Mouse (Mus musculus): ENCODE data around the gene Ryr2.

Gene Ryr2

DNA sequence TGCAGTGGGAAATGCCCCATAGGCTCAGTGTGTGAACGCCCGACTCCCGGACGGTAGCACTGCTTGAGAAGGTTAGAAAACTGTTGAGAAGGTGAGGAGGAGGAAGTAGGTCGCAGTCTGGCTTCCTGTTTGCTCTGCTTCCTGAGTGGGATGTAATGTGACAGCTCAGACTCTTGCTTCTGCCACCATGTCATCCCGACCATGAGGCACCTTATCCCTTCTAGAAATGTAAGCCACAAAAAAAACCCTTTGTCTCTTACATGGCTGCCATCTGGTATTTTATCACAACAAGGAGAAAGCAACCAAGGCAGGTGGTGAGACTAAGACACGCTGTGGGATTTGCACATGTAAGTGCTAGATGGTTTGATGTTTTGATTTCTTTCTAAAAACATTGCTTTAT is 12.2 kb downstream of the Ryr2 start:
- DNase-seq (ENCODE audit: low spot score in 2 of 2): no peak

DNA sequence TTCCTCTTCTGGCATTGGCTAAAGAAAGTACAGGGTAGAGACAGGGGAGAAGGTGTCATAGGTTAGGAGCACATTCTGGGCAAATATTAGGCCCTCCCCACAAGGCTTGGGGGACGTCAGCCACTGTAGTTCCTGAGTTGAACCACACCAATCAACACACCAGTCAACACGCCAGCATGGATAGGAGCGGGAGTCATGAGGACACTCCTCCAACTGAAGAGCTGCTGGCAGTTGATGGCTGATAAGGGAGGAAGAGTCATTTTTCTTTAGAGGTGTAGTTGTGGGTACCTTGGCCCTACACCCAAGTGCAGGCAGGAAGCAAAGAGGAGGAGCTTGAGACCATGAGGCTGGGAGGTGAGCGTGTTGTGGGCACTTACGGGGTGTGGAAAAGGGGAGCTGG is 13.6 kb downstream of the Ryr2 start:
- no peak for DNase-seq (ENCODE audit: low spot score in 2 of 2)

DNA sequence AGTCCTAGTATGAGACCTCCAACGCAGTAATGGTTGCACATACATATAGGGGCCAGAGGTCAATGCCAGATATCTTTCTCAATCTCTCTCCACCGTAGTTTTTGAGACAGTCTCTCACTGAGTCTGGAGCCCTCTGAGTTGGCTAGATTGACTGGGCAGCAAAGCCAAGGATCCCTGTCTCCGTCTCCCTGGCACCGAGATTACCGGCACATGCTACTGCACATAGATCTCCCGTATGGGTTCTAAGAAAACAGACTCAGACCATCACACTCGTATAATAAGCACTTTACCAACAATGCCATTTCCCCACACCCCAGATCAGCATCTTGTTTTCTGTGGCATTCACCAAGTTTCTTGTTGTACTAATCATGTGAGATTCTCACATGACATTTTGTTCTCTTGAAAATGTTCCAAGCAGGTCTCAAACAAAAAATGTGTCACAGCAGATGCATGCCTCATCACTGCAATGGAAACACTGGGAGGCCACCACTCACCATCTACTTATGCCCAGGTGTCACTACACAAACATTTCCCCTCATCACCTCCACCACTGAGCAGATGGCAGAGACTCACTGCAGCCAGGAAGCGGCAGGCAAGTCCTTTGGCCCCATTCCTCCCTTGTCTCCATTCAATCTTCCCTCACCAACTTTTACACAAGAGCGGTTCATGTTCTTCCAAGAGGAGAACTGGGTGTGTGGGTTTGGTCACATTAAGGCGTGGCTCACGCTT is 14.2 kb downstream of the Ryr2 start:
- DNase-seq (ENCODE audit: low spot score in 2 of 2): no peak

DNA sequence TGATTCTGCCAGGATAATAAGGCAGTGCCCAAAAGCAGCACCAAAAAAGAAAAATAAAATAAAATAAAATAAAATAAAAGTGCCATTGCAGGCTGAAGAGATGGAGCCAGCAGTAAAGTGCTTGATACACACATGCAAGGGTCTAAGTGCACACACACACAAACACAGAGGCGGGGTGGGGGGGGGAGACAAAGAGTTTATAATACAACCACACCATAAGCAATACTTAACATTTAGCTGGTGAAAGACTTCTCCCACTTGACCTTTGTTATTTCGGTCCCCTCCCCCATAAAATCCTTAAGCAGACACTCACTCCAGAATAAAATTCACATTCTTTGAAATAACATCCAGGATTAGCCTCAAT is 22.7 kb downstream of the Ryr2 start:
- no peak for DNase-seq (ENCODE audit: low spot score in 2 of 2)

DNA sequence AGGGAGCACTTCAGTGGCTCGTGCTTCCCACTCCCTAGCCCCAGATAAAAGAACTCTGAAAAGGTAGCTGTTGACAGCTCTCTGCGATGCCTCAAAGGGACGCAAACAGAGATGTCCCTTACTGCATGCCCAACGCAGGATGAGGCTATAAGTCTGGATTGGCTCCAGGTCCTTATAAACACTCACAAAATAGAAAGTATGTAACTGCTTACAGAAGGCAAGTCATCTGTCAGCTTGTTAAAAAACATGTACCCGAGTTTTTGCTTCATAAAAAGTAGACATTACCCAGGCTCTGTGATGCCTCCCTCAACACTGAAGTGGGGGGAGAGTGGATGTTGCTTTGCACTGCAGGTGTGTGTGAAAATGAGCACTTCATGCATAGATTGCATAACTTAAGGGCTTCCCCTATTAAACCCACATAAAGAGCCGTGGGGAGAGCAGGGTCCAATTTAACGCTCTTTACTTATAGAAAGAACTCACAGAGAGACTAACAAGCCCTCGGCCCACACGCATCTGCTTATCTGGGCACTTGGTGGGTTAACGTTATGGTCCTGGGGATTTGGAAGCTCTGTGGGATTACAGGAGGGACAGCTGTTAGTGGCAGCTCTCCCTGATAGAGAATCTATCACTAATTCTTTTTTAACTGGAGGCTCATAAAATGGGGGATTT is 23.2 kb downstream of the Ryr2 start:
- no peak for DNase-seq (ENCODE audit: low spot score in 2 of 2)

DNA sequence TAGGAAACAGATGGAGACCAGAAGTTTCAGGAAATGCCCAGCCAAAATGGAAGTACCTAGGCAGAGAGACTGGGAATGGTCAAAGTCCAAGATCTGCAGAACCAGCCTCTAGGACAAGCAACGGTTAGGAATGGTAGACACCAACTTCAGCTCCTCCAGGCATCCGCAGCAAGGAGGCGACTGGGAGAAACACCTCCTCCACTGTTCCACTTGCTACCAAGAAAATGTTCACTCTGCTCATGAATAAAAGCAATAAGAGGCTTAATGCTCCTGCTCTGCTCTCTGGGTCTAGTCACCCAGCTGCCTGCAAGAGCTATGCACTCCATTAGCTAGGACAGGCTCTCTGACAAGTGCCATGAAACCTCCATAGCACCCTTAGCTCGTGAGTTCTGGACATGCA is 26.2 kb downstream of the Ryr2 start:
- DNase-seq (ENCODE audit: low spot score in 2 of 2): no peak

DNA sequence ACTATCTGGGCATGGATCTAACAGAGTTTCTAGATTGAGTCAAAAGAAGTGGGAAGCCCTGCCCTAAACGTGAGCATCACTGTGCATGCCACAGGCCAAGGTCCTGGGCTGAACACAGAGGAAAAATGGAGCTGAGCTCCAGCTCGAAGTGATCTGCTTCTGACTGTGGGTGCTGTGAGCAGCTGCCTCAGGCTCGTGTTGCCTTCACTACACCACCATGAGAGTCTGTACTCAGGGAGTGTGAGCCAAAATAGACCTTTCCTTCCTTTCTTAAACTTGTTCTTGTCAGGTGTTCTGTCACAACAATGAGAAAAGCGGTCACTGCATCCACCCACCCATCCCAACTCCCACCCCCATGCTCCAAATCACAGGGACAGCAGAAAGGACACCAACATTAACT is 27.2 kb downstream of the Ryr2 start:
- no peak for DNase-seq (ENCODE audit: low spot score in 2 of 2)

DNA sequence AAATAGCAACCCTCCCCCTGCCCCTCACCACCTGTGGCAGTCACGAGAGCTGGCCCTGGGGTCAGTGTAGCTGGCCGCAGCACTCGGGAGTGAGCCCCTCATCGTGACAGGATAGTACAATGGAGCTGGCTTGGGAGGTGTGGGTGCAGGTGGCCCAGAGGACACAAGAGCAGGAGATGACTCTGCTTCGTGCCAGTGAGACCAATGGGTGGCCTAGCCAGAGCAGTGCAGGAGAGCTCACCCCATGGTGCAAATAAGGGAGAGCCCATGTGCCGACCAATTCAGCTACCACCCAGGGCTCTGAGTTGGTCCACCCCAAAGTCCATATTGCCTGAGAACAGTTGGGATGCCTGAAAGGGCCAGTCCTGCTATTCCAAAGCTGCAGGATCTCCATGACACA is 31.8 kb downstream of the Ryr2 start:
- DNase-seq (ENCODE audit: low spot score in 2 of 2): no peak

DNA sequence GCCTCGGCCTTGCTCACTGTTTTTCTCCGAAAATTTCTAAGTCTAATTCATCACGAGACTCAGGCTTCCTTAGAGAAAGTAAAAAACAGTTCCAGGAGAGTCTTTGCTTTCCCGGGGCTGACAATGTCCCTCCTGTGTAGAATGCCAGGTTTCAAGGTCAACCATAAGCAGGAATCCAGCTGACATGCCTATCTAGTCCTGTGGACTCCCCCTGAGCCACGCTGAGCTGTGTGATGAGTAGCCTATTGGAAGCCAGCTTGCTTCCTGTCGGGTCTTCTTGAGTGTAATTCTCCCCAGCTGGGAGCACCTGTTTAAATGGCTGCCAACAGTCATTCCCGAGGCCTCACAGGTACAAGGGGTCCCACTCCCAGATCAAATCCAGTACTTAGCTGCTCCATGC is 34.2 kb downstream of the Ryr2 start:
- no peak for DNase-seq (ENCODE audit: low spot score in 2 of 2)

DNA sequence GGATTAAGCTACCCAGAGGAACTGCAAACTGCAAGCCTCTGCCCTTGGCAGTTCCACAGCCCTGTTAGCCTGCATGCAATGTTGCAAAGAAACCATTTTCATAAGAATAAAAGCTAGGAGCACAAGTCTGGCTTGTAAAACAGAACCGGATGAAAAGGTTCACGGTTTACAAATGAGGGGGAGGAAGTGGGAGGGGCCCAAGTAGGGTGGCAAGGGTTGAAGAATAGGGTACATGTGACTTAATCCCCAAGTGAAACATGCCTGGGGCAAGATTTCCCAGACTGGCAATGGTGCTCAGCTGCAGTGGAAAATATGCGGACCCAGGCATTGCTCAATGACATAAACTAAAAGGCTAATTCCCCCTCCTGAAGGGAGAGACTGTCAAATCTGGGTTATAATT is 34.6 kb downstream of the Ryr2 start:
- no peak for DNase-seq (ENCODE audit: low spot score in 2 of 2)

DNA sequence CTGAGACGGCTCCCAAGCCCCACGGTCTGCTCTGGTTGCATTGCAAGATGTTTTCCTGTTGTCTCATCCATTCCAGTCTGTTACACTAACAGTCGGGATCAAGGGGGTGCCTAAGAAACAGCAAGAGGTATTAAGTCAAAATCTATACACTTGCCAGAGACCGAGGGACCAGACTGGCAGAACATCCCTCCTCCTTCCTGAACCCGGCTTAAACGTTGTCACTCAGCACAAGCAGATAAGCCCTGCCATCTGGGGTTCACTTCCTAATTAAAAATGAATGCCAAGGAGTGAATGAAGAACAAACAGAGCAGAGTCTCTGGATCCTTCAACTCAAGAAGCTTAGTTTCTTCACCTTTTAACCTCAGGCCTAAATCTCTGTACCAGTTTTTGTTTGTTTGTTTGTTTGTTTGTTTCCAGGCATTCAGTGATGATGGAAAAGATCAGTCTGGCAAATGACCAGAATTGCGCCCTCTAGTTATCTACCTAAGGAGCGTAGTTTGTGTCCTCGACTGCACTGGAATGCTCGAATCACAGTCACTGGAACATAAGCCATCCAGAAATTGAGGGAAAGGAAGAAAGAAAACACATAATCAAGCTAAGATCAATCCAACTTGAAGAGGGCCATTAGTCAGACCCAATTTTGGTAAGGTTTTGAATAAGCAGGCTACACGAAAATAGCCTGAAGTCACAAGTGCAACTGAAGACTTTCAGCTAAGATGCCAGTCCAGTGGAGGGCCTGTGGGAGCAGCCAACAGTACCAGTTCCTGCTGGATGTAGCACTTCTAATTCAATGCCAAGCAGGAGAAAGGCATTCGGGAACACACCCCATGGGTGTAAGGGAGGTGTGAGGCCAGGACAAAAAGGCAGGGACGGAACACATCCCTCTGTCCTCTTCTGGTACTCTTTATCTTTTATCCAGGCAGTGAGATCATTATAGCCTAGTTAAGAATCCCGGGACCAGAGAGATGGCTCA is 36.3 kb downstream of the Ryr2 start:
- DNase-seq (ENCODE audit: low spot score in 2 of 2): no peak

DNA sequence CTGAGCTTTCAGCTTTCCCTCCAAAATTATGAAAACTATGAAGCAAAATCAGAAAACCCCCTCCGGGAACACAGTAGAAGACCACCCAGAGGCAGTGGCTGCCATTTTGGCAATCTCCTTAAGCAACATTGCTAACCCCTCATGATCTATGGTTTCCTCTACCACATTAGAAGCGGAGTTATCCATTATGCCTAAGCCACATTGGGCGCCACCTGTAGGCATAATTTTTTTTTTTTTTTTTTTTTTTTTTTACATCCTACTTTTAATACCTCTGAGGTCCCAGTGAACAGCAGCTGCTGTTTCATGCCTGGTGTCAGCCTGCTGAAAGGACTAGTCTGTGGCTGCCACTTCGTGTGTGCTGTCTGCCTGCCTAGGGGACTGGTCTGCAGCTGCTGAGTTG is 42.2 kb downstream of the Ryr2 start:
- DNase-seq (ENCODE audit: low spot score in 2 of 2): no peak

DNA sequence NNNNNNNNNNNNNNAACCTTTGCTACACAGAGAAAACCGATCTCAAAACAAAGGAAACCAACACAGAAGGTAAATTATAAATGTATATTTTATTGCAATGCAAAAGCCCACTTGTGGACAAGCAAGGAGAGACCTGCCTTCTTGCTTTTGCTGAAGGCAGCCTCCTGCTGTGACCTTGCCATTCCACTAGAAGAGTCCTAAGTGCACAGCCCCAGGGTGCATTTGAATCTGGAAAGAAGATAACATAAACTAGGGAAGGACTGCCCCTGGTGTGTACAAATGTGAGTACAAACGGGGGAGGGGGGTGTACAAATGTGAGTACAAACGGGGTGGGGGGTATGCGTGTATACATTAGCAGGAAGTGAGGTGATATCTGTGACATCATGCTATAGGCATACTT is 43.2 kb downstream of the Ryr2 start:
- DNase-seq (ENCODE audit: low spot score in 2 of 2): no peak

DNA sequence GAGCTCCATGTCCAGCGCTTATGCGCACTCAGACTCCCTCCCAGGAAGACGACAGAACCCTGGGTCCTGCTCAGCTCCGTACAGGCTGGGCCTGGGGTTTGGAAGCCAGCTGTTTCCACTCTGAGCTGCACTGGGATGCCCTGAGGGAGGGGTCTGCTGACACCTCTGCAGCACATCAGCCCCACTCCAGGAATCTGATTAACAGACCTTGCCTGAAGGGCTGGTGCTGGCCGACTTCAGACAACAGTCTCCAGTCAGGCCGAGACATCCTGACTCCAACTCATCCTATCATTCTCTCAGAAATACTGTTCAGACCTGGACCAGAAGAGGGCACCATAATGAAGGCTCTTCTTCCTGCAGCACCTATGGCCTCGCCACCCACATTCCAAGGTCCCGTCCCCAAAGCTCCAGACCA is 49.4 kb downstream of the Ryr2 start:
- no peak for DNase-seq (ENCODE audit: low spot score in 2 of 2)

DNA sequence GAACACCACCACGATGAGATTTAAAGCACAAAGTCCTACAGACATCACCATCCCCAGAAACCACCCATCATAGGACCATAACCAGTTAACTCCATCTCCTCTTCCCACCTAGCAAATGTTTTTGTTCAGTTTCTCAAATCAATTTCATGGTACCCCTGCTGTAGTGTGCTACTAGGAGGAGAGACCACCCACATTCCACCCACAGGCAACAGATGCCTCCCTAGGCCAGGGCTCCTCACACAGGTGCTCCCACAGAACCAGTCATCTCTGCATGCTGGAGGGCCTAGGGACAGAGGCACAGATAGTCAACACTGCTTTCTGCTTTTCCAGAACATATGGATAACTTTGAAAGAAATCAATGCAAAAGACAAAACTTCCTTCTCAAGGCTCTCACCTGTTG is 50.8 kb downstream of the Ryr2 start:
- DNase-seq (ENCODE audit: low spot score in 2 of 2): no peak

DNA sequence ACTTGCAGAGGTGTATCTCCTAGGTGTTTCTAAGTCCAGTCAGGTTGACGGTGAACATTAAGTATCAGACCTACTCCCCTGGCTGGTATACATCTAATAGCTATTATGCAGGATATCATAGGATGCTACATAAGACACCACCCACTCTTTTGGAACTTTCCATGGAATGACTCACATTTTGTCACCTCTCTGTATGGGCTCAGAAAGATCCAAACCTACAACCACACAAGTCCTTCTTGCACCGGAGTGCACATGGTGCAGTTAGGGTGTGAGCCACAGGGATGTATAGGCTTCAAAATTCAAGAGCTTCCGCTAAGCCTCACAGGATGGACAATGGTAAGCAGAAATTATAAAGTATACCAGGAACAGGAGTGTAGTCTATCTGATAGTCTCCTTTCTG is 52.8 kb downstream of the Ryr2 start:
- DNase-seq (ENCODE audit: low spot score in 2 of 2): no peak

DNA sequence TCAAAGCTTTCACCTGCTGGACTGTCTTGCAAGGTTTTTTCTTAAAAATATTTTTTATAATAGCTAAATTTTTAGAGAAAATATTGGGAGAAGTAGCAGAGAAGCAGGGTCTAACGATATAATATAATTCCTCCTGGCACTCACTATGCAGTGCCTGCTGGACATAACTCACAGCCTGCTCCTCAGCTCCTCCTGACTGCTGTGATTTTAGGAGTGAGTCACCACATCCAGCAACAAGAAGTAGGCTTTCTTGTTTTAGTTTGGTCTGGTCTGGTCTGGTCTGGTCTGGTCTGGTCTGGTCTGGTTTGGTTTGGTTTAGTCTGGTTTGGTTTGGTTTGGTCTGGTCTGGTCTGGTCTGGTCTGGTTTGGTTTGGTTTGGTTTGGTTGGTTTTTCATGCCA is 55.9 kb downstream of the Ryr2 start:
- no peak for DNase-seq (ENCODE audit: low spot score in 2 of 2)

DNA sequence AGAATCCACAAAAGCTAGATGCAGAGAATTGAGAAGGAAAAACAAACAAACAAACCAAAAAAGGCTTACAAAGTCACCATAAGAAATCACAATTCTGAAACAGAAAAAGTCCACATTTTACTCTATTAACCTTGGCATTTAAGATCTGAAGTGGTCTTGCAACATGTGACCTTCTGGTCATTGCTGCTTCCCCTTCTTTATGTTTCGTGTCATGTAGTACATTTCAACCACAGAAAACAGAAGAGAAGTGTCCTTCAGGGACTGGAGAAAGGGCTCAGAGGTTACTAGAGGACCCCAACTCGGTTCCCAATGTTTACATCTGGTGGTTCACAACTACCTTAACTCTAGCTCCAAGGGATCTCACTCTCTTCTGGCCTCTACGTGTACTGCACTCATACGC is 59.7 kb downstream of the Ryr2 start:
- DNase-seq (ENCODE audit: low spot score in 2 of 2): no peak

DNA sequence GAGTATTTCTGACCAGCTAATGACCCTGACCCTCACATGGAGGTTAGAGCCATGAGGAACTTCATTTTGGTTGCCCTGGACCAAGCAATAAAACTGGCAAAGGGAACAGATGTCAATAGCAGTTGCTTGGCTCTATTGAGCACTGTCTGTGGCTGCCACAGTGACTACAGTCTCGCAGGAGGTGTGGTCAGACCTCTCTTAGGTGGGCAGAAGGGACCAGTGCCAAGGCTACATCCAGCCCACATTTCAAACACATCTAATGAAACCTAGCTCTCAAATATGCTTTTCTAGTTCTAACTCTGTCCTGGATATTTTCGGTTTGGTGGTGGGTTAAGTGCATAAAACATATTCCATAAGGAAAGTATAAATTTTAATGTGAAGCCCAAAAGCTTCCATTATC is 62.0 kb downstream of the Ryr2 start:
- no peak for DNase-seq (ENCODE audit: low spot score in 2 of 2)

DNA sequence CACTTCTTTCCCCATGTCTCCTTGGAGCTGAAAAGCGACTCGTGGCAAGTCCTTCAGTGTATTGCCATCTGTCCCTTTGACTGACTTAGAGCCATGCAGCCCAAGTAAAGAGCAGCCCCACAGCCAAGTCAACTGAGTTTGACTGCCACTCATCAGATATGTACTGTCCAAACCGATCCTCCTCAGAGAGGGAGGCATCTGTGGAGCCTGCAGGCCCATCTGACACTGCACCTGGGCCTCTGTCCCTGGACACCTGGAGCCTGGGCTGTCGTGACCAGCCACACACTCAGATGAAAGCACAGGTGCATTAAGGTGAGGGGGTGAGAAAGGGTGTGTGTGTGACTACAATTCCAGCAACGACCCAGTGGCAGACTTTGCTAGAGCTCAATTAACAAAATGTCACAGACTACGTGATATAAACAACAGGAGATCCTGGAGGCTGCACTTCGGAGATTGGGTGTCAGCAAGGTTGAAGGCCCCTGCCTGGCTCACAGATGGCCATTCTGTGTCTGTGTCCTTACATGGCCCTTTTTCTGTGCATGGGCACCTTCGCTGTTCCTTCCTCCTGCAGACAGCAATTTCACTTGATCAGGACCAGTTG is 63.8 kb downstream of the Ryr2 start:
- DNase-seq (ENCODE audit: low spot score in 2 of 2): no peak

DNA sequence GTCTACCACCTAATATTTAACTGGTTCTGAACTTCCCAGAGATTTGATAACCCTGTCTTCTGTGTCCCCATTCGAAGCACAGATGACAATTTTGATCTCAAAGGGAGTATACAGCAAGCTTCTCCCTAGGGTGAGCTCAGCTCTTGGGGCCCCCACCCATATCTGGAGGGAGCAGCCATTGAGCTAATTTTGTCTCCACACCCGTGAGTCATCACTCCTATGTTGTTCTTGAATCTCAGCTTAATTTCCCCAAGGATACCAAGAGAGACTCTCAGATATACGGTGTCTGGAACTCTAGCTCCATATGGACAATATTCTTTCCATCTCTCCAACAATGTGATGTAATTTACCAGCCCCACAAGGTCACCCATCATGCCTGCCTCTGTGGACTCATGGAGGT is 66.8 kb downstream of the Ryr2 start:
- DNase-seq (ENCODE audit: low spot score in 2 of 2): no peak

DNA sequence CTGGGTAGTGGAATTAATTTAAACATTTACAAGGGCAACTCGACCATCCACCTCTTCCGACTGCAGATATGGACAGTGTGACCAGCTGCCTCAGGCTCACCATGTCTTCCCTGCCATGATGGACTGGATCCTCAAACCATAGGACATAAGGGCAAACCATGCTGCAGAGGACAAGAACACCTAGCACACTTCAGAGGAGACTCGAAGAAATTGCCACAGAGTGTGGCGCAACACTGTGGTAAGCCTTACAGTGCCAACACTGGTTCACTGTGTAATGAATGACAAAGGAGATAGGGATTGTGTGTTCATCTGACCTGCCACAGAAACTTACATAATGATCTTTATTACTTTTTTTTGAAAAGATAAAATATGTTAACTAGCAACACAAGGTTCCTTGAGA is 68.1 kb downstream of the Ryr2 start:
- no peak for DNase-seq (ENCODE audit: low spot score in 2 of 2)
